Mouse (Mus musculus): ENCODE measurements around the gene Jmjd6. TPM values are rescaled to one million over a fixed set of nuclear protein-coding genes. Genes with fewer than 3 reads are reported as not detected.
A peak's percentile ranks its signal among the peaks of the same experiment; 100 is the strongest.
"Not testable (repeated sequence)": the region's sequence is repeated elsewhere in the genome, so short reads cannot be mapped to it uniquely, and the experiment has no call there.

Jmjd6 gene
- polyA plus RNA-seq, 1 experiment from 2014 or later = 65.7 TPM

DNA sequence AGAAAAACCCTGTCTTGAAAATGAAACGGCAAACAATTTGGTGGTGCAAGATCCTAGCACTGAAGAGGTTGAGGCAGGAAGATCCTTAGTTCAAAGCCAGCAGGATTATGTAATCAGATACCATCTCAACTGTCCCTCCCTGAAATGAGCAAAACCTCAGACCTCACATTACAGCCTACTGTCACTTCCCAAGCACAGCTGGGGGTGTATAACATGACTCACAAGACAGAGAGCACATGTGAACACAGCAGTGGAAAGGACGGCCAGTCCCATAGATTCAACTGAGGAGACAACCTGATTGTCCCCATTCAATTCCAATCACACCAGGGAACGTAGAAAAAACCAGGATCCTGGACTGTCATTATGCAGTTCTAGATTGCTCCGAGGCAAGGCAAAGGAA lies 7.0 kb downstream of the Jmjd6 start:
- Histone ChIP-seq H3K9me3 (no peaks in the 10 kb centered on the region), H3K36me3 (peaks cover 82% of the 10 kb centered on the region), H3K4me3 (no peak overlapping the region), H3K4me2 (no peak overlapping the region), H3K27ac (no peak overlapping the region), H3K4me1 (peaks cover 13% of the 10 kb centered on the region), H3K9ac (no peak overlapping the region), H3K27me3 (no peaks in the 10 kb centered on the region)
- WGBS = 88% methylated on average over 4 of the region's 4 CpGs
- no peak for ATAC-seq (ENCODE audit: borderline replicate concordance, extremely low read depth, low FRiP score, low TSS enrichment)

DNA sequence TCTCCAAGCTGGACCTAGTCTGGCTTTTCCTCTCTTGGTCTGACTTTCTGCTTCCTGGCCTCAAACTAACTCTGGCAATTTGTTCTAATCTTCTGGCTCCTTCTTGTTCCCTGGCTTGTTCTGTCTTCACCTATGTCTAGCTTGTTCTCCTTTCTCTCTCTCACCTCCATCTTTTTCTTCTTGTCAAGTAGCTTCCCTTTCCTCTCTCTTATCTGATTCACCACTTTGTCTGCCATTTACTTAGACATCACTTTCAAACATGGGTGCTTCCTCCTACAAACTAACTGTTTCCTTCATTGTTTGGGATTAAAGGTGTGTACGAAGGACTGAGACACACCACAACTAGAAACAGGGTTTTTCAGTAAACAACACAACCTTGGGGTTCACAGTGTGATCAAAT lies 8.3 kb downstream of the Jmjd6 start:
- Histone ChIP-seq H3K9me3 (no peaks in the 10 kb centered on the region), H3K4me2 (no peak overlapping the region), H3K27me3 (no peaks in the 10 kb centered on the region), H3K36me3 (peaks cover 70% of the 10 kb centered on the region), H3K27ac (no peak overlapping the region), H3K4me1 (0 out of 2 replicates have a peak, but pooled peaks cover 2% of the 10 kb centered on the region), H3K4me3 (no peak overlapping the region), H3K9ac (no peak overlapping the region)
- ATAC-seq (ENCODE audit: borderline replicate concordance, extremely low read depth, low FRiP score, low TSS enrichment) = no peak
- WGBS = 88% methylated on average over 1 of the region's 1 CpGs

GRCm38 (mm10) chr11:116832172-116832685 lies 11.0 kb downstream of the Jmjd6 start:
- WGBS = 30% methylated on average over 4 of the region's 4 CpGs
- H3K36me3 ChIP-seq = peaks cover 42% of the 10 kb centered on the region

GRCm38 (mm10) chr11:116827534-116828165 lies 15.6 kb downstream of the Jmjd6 start, which contains the start of gene Mxra7:
Gene Mxra7, minus strand, starts transcription at chr11:116828046.
- Histone ChIP-seq H3K27me3 (no peaks in the 10 kb centered on the region), H3K4me2 (peak within 1 kb of the TSS; percentile 90), H3K36me3 (no peaks in the 10 kb centered on the region), H3K9me3 (no peaks in the 10 kb centered on the region), H3K4me1 (peaks cover 27% of the 10 kb centered on the region), H3K27ac (peak within 1 kb of the TSS; percentile 83), H3K9ac (peak within 1 kb of the TSS; percentile 82), H3K4me3 (peak within 1 kb of the TSS; percentile 75)
- ATAC-seq (ENCODE audit: borderline replicate concordance, extremely low read depth, low FRiP score, low TSS enrichment) = peak; percentile 73; the same call in 1 of the 2 replicates
- under 1% methylated on average over 66 of the region's 71 CpGs for WGBS

More at GRCm38 (mm10) chr11:116832172-116832685, 11.0 kb downstream of the Jmjd6 start:
- no peak overlapping the region for H3K27ac ChIP-seq
- H3K4me2 ChIP-seq = no peak overlapping the region
- H3K9me3 ChIP-seq = no peaks in the 10 kb centered on the region
- no peak overlapping the region for H3K9ac ChIP-seq
- ATAC-seq (ENCODE audit: borderline replicate concordance, extremely low read depth, low FRiP score, low TSS enrichment) = no peak
- H3K27me3 ChIP-seq = no peaks in the 10 kb centered on the region
- peaks cover 19% of the 10 kb centered on the region; the same call in 1 of the 2 replicates for H3K4me1 ChIP-seq
- no peak overlapping the region for H3K4me3 ChIP-seq

DNA sequence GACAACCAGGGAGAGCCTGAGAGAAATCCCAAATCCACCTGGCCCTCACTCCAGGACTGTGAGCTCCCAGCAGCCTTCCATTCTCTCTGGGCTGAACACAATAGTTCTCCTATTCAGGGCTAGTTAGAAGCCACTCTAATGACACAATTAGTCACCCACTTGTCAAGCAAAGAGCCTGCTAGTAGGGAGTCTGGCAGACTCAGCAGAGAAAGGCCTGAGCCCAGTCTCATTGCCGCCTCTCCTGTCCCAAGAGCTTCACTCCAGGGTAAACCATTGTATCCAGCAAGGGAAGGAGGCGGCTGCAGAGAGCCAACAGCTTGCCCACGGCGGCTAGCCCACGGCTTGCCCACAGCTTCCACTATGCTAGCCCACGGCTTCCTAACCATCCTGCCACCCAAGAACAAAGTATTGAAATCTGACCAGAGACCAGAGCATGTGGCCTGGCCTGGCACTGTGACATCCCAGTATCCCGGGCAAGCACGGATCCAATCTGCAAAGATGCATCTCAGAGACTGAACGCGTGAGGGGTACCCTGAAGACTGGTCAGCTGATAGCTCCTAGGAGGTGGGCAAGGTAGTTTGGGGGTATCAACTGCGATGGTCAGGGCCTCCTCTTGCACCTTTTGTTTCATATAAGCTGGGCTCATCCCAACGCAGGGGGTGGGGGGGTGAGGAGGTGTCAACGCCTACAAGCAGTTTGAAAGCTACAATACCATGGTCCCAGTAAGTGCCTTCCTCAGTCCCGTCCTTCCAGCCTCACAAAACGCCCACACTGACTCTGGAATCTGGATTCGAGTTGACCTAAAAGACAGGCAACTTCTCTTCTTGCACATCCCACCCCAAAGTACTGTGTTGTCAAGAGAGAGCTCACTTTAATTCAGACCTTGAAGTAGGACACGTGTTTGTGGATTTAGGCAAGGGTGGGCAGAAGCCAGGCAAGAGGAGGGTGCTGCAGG lies 16.4 kb downstream of the Jmjd6 start:
- WGBS = 35% methylated on average over 17 of the region's 17 CpGs
- ATAC-seq (ENCODE audit: borderline replicate concordance, extremely low read depth, low FRiP score, low TSS enrichment) = no peak

DNA sequence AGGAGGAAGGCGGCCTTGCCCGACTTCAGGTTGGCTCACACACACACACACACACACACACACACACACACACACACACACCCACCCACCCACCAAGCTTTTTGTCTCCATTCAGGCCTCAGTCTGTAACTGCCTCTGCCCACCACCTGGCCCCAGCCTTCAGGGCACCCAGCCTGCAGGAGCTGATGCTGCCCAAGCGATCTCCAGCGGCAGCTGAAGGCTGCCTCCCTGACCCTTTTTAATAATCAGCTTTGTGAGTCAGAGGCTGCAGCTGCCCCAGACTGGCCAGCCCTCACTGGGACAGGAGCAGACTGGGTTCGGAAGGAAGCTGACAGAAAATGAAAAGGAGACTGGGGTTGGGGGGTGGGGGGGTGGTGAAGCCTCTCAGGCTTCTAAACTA lies 18.0 kb downstream of the Jmjd6 start:
- WGBS = 76% methylated on average over 5 of the region's 5 CpGs
- Histone ChIP-seq H3K9ac (no peak overlapping the region), H3K36me3 (no peaks in the 10 kb centered on the region), H3K9me3 (no peaks in the 10 kb centered on the region), H3K4me2 (peak overlapping the region; percentile 9; the same call in 1 of the 2 replicates), H3K27me3 (no peaks in the 10 kb centered on the region), H3K27ac (0 out of 2 replicates have a peak overlapping the region, but pooled peaks have one; percentile 8), H3K4me1 (peaks cover 42% of the 10 kb centered on the region), H3K4me3 (no peak overlapping the region)
- no peak for ATAC-seq (ENCODE audit: borderline replicate concordance, extremely low read depth, low FRiP score, low TSS enrichment)

More for the DNA sequence above, 16.4 kb downstream of the Jmjd6 start:
- Histone ChIP-seq H3K4me2 (peak overlapping the region; percentile 90), H3K27me3 (no peaks in the 10 kb centered on the region), H3K27ac (peak overlapping the region; percentile 83), H3K4me1 (peaks cover 32% of the 10 kb centered on the region), H3K4me3 (peak overlapping the region; percentile 75), H3K9ac (peak overlapping the region; percentile 82), H3K9me3 (no peaks in the 10 kb centered on the region), H3K36me3 (no peaks in the 10 kb centered on the region)

DNA sequence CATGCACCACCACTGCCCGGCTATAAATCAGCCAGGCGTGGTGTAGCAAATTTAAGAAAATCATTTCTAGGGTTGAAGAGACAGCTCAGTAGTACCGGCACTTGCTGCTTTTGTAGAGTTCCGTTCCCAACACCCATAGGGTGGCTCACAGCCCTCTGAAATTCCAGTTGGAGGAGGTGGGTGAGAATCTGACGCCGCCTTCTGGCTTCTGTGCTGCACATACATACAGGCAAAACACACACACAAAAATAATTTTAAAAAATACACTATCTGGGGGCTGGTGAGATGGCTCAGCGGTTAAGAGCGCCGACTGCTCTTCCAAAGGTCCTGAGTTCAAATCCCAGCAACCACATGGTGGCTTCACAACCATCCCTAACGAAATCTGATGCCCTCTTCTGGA lies 19.4 kb downstream of the Jmjd6 start:
- not testable (repeated sequence) for H3K4me2 ChIP-seq; ATAC-seq (ENCODE audit: borderline replicate concordance, extremely low read depth, low FRiP score, low TSS enrichment); H3K4me3 ChIP-seq; H3K27me3 ChIP-seq; H3K27ac ChIP-seq; H3K9ac ChIP-seq; H3K9me3 ChIP-seq; H3K36me3 ChIP-seq
- 94% methylated on average over 10 of the region's 10 CpGs for whole genome bisulfite sequencing
- H3K4me1 ChIP-seq = peaks cover 38% of the 10 kb centered on the region

DNA sequence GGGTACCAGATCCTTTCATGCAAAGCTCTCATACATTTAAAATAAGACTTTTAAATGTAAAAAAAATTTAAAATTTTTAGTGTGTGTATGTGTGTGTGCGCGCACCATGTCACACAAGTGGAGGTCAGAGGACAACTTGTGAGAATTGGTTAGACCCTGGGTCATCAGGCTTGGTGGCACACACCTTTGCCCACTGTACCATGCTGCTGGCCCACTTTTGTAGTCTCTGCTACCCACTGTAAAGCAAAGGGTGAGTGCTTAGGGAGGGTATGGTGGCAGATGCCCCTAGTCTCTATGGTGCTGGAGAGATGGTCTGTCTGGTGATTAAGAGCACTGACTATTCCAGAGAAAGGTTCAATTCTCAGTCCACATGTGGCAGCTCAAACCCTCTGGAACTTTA lies 20.0 kb downstream of the Jmjd6 start:
- H3K36me3 ChIP-seq = no peaks in the 10 kb centered on the region
- WGBS = 100% methylated on average over 2 of the region's 2 CpGs
- no peaks in the 10 kb centered on the region for H3K27me3 ChIP-seq
- ATAC-seq (ENCODE audit: borderline replicate concordance, extremely low read depth, low FRiP score, low TSS enrichment) = no peak
- H3K27ac ChIP-seq = no peak overlapping the region
- no peak overlapping the region for H3K4me3 ChIP-seq
- H3K4me2 ChIP-seq = no peak overlapping the region
- H3K9me3 ChIP-seq = no peaks in the 10 kb centered on the region
- no peak overlapping the region for H3K9ac ChIP-seq
- peaks cover 34% of the 10 kb centered on the region for H3K4me1 ChIP-seq

DNA sequence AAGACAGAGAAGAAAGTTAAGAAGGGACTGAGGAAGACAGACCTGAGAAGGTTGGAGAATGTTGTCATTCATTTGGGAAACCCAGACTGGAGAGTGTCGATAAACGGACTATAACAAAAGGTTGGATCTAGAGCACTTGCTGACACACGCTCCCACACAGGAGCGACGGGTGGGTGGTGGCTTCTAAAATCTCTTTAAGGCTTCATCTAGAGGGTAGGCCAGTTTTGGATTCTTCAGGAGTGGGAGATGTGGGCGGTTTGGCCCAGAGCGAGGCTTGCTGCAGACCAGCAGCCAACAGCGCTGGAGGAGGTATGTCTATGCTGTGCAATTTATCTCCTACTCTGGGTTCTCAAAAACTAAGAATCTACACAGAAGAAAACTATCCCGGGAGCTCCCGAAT lies 20.6 kb downstream of the Jmjd6 start:
- H3K4me3 ChIP-seq = no peak overlapping the region
- ATAC-seq (ENCODE audit: borderline replicate concordance, extremely low read depth, low FRiP score, low TSS enrichment) = no peak
- H3K36me3 ChIP-seq = no peaks in the 10 kb centered on the region
- no peak overlapping the region for H3K27ac ChIP-seq
- no peaks in the 10 kb centered on the region for H3K27me3 ChIP-seq
- WGBS = 83% methylated on average over 10 of the region's 10 CpGs
- peaks cover 30% of the 10 kb centered on the region for H3K4me1 ChIP-seq
- H3K9ac ChIP-seq = no peak overlapping the region
- no peak overlapping the region for H3K4me2 ChIP-seq
- H3K9me3 ChIP-seq = no peaks in the 10 kb centered on the region

- Histone ChIP-seq H3K9ac (no peak overlapping the region), H3K9me3 (no peaks in the 10 kb centered on the region), H3K4me2 (no peak overlapping the region), H3K4me1 (peaks cover 28% of the 10 kb centered on the region), H3K27me3 (no peaks in the 10 kb centered on the region), H3K27ac (no peak overlapping the region), H3K36me3 (no peaks in the 10 kb centered on the region), H3K4me3 (no peak overlapping the region)
- no peak for ATAC-seq (ENCODE audit: borderline replicate concordance, extremely low read depth, low FRiP score, low TSS enrichment)
- WGBS = 58% methylated on average over 10 of the region's 10 CpGs
These were observed 21.0 kb downstream of the Jmjd6 start for GRCm38 (mm10) chr11:116822215-116822614.

- Histone ChIP-seq H3K4me1 (peaks cover 23% of the 10 kb centered on the region), H3K9me3 (no peaks in the 10 kb centered on the region), H3K36me3 (no peaks in the 10 kb centered on the region), H3K4me2 (no peak overlapping the region), H3K27me3 (no peaks in the 10 kb centered on the region), H3K27ac (peak overlapping the region; percentile 51; the same call in 1 of the 2 replicates), H3K4me3 (no peak overlapping the region), H3K9ac (no peak overlapping the region)
- 54% methylated on average over 13 of the region's 13 CpGs for WGBS
- no peak for ATAC-seq (ENCODE audit: borderline replicate concordance, extremely low read depth, low FRiP score, low TSS enrichment)
These were observed 21.9 kb downstream of the Jmjd6 start for GRCm38 (mm10) chr11:116821057-116821940.
